Mouse (Mus musculus) erythroblast, embryonic 14.5 days (primary cell): ENCODE results near the gene Ten1. TPM values are rescaled to one million over a fixed set of nuclear protein-coding genes. Genes with fewer than 3 reads are reported as not detected.

Source experiments
- H3K27me3 ChIP-seq: 2 replicates; pipeline ENCODE4 v1.6.1; 2012; ENCODE audit warnings: inconsistent platforms; ENCODE audit not compliant: control insufficient read depth
- H3K36me3 ChIP-seq: 2 replicates; pipeline ENCODE4 v1.6.1; 2012; ENCODE audit warnings: mild to moderate bottlenecking, inconsistent platforms; ENCODE audit not compliant: control insufficient read depth
- H3K4me1 ChIP-seq: 2 replicates; pipeline ENCODE4 v1.6.1; 2012; ENCODE audit warnings: inconsistent platforms; ENCODE audit not compliant: control insufficient read depth
- H3K4me3 ChIP-seq: replicated peaks from 2 replicates; pipeline ENCODE3; 2012; ENCODE audit warnings: moderate library complexity, mild to moderate bottlenecking, inconsistent platforms
- H3K9me3 ChIP-seq: 2 replicates; pipeline ENCODE4 v1.6.1; 2012; ENCODE audit warnings: low read length, inconsistent platforms, mixed read lengths; ENCODE audit not compliant: control insufficient read depth
- GATA1 ChIP-seq: IDR thresholded peaks from 2 replicates; pipeline ENCODE4 v1.6.1; 2012; ENCODE audit warnings: low read length, inconsistent platforms, mixed read lengths
- TAL1 ChIP-seq: IDR thresholded peaks from 3 replicates; pipeline ENCODE4 v1.6.1; 2012; ENCODE audit warnings: low read length, inconsistent platforms, mixed read lengths
- polyA plus RNA-seq: library from polyadenylated mRNA; stranded (reverse); fragments of >175 nt; gene quantifications from 2 replicates; pipeline ENCODE4 v1.2.3, GENCODE M21; 2012

Ten1 gene
- polyA plus RNA-seq, 1 experiment = 7.6 TPM

- peaks cover 6% of the 10 kb centered on the region for H3K4me1 ChIP-seq
- peaks cover 26% of the 10 kb centered on the region for H3K36me3 ChIP-seq
- TF ChIP-seq GATA1 (no peak), TAL1 (no peak)
- H3K4me3 ChIP-seq = no peak overlapping the region
- no peaks in the 10 kb centered on the region for H3K27me3 ChIP-seq
- H3K9me3 ChIP-seq = peaks cover 3% of the 10 kb centered on the region; the same call in 1 of the 2 replicates
Measured at GRCm38 (mm10) chr11:116209257-116209656, 10.6 kb downstream of the Ten1 start.

- TF ChIP-seq TAL1 (no peak), GATA1 (no peak)
- H3K4me1 ChIP-seq = peaks cover 6% of the 10 kb centered on the region
- H3K9me3 ChIP-seq = peaks cover 3% of the 10 kb centered on the region; the same call in 1 of the 2 replicates
- H3K27me3 ChIP-seq = no peaks in the 10 kb centered on the region
- peaks cover 18% of the 10 kb centered on the region for H3K36me3 ChIP-seq
- no peak overlapping the region for H3K4me3 ChIP-seq
Measured at GRCm38 (mm10) chr11:116210696-116211095, 12.0 kb downstream of the Ten1 start.

GRCm38 (mm10) chr11:116212847-116213246 is 14.2 kb downstream of the Ten1 start:
- H3K9me3 ChIP-seq = no peaks in the 10 kb centered on the region
- TF ChIP-seq TAL1 (no peak), GATA1 (no peak)
- H3K27me3 ChIP-seq = no peaks in the 10 kb centered on the region
- no peak overlapping the region for H3K4me3 ChIP-seq
- H3K36me3 ChIP-seq = peaks cover 2% of the 10 kb centered on the region
- no peaks in the 10 kb centered on the region; the same call in 1 of the 2 replicates for H3K4me1 ChIP-seq

GRCm38 (mm10) chr11:116213877-116214510 is 15.3 kb downstream of the Ten1 start:
- no peaks in the 10 kb centered on the region; the same call in none of the 2 replicates for H3K36me3 ChIP-seq
- no peaks in the 10 kb centered on the region for H3K9me3 ChIP-seq
- peaks cover 4% of the 10 kb centered on the region; the same call in 1 of the 2 replicates for H3K4me1 ChIP-seq
- H3K27me3 ChIP-seq = no peaks in the 10 kb centered on the region
- TF ChIP-seq GATA1 (no peak), TAL1 (no peak)
- H3K4me3 ChIP-seq = no peak overlapping the region

GRCm38 (mm10) chr11:116215181-116215580 is 16.5 kb downstream of the Ten1 start:
- H3K4me1 ChIP-seq = peaks cover 10% of the 10 kb centered on the region; the same call in 1 of the 2 replicates
- no peak overlapping the region for H3K4me3 ChIP-seq
- H3K9me3 ChIP-seq = no peaks in the 10 kb centered on the region
- H3K27me3 ChIP-seq = peaks cover 1% of the 10 kb centered on the region
- no peaks in the 10 kb centered on the region; the same call in 1 of the 2 replicates for H3K36me3 ChIP-seq
- no peak for TF ChIP-seq GATA1
- TF ChIP-seq TAL1 = no peak

GRCm38 (mm10) chr11:116215991-116216390 is 17.3 kb downstream of the Ten1 start:
- no peaks in the 10 kb centered on the region for H3K9me3 ChIP-seq
- H3K4me3 ChIP-seq = no peak overlapping the region
- TF ChIP-seq TAL1 (no peak), GATA1 (no peak)
- H3K27me3 ChIP-seq = peaks cover 9% of the 10 kb centered on the region
- H3K4me1 ChIP-seq = peaks cover 10% of the 10 kb centered on the region; the same call in 1 of the 2 replicates
- no peaks in the 10 kb centered on the region; the same call in 1 of the 2 replicates for H3K36me3 ChIP-seq

GRCm38 (mm10) chr11:116216549-116216948 is 17.9 kb downstream of the Ten1 start:
- Histone ChIP-seq H3K36me3 (no peaks in the 10 kb centered on the region), H3K9me3 (peaks cover 2% of the 10 kb centered on the region), H3K4me3 (no peak overlapping the region), H3K27me3 (peaks cover 15% of the 10 kb centered on the region), H3K4me1 (peaks cover 10% of the 10 kb centered on the region; the same call in 1 of the 2 replicates)
- TF ChIP-seq TAL1 = no peak
- TF ChIP-seq GATA1 = no peak

- Histone ChIP-seq H3K9me3 (peaks cover 15% of the 10 kb centered on the region), H3K4me3 (no peak overlapping the region)
Measured at GRCm38 (mm10) chr11:116218263-116218662, 19.6 kb downstream of the Ten1 start.

GRCm38 (mm10) chr11:116218737-116219400 is 20.2 kb downstream of the Ten1 start:
- no peak overlapping the region for H3K4me3 ChIP-seq
- peaks cover 38% of the 10 kb centered on the region for H3K27me3 ChIP-seq
- peaks cover 10% of the 10 kb centered on the region; the same call in 1 of the 2 replicates for H3K4me1 ChIP-seq
- peaks cover 15% of the 10 kb centered on the region for H3K9me3 ChIP-seq
- H3K36me3 ChIP-seq = no peaks in the 10 kb centered on the region
- TF ChIP-seq GATA1 (no peak), TAL1 (no peak)

More at GRCm38 (mm10) chr11:116218263-116218662, 19.6 kb downstream of the Ten1 start:
- no peak for TF ChIP-seq GATA1
- H3K36me3 ChIP-seq = no peaks in the 10 kb centered on the region
- H3K4me1 ChIP-seq = peaks cover 10% of the 10 kb centered on the region; the same call in 1 of the 2 replicates
- H3K27me3 ChIP-seq = peaks cover 32% of the 10 kb centered on the region
